Mouse (Mus musculus) embryonic facial prominence, embryonic 11.5 days (tissue): Measurements from ENCODE around the gene Smg6. TPM values are rescaled to one million over a fixed set of nuclear protein-coding genes. Genes with fewer than 3 reads are reported as not detected.

Experiments
- ATAC-seq: fragments of 200-750 bp; cut with Nextera tagmentation; replicated peaks from 2 replicates; pipeline ENCODE4 v1.8.0; 2017; ENCODE audit warnings: low read depth; ENCODE audit not compliant: insufficient number of reproducible peaks, low FRiP score, low TSS enrichment
- DNase-seq: peaks from one replicate; pipeline ENCODE4 v3.0.0-alpha.2; 2015; ENCODE audit warnings: low spot score
- H3K27ac ChIP-seq: fragments of 300-500 bp; sonication (generic); replicated peaks from 2 replicates; pipeline ENCODE4 v1.5.1; 2014; ENCODE audit warnings: mild to moderate bottlenecking, low read depth, low read length, control low read depth
- H3K27me3 ChIP-seq: fragments of 300-500 bp; sonication (generic); 2 replicates; pipeline ENCODE4 v1.6.1; 2014; ENCODE audit warnings: mild to moderate bottlenecking, low read length, moderate library complexity, mixed read lengths; ENCODE audit not compliant: control insufficient read depth, insufficient read depth
- H3K36me3 ChIP-seq: fragments of 300-500 bp; sonication (generic); replicated peaks from 2 replicates; pipeline ENCODE4 v1.6.1; 2014; ENCODE audit warnings: low read depth, mild to moderate bottlenecking, low read length, moderate library complexity, mixed read lengths; ENCODE audit not compliant: control insufficient read depth, insufficient read depth
- H3K4me1 ChIP-seq: fragments of 300-500 bp; sonication (generic); 2 replicates; pipeline ENCODE4 v1.6.1; 2014; ENCODE audit warnings: low read length, mixed read lengths; ENCODE audit not compliant: control insufficient read depth, insufficient read depth
- H3K4me2 ChIP-seq: fragments of 300-500 bp; sonication (generic); 2 replicates; pipeline ENCODE4 v1.6.1; 2014; ENCODE audit warnings: low read depth, mild to moderate bottlenecking, control low read depth, low read length, moderate library complexity
- H3K4me3 ChIP-seq: fragments of 300-500 bp; sonication (generic); 2 replicates; pipeline ENCODE4 v1.5.1; 2014; ENCODE audit warnings: low read depth, low read length, control low read depth
- H3K9ac ChIP-seq: fragments of 300-500 bp; sonication (generic); replicated peaks from 2 replicates; pipeline ENCODE4 v1.6.1; 2014; ENCODE audit warnings: mild to moderate bottlenecking, control low read depth, low read length
- H3K9me3 ChIP-seq: fragments of 300-500 bp; sonication (generic); replicated peaks from 2 replicates; pipeline ENCODE4 v1.6.1; 2016; ENCODE audit warnings: mild to moderate bottlenecking, low read length, inconsistent platforms, mixed read lengths; ENCODE audit not compliant: control insufficient read depth
- WGBS: fragments of 180-500 bp; shearing (Covaris S2); extraction: QIAGEN DNeasy Blood & Tissue Kit; methylation state at CpG from one replicate; pipeline ENCODE4 v1.1.7; 2014; 5-methylcytosine and 5-hydroxymethylcytosine counted together
- polyA plus RNA-seq: library from polyadenylated mRNA; unstranded; fragments of >200 nt; fragmentation: Nextera tagmentation; extraction: Ambion mirVana; gene quantifications from 2 replicates; pipeline ENCODE4 v1.2.1, GENCODE M21; 2014

Gene Smg6
- polyA plus RNA-seq, 1 experiment from 2014 or later: 16.8 TPM

GRCm38 (mm10) chr11:75074543-75074942 lies 148.9 kb downstream of the Smg6 start:
- H3K4me1 ChIP-seq: no peaks in the 10 kb centered on the region; the same call in 1 of the 2 replicates
- no peaks in the 10 kb centered on the region for H3K27me3 ChIP-seq
- no peak overlapping the region for H3K9ac ChIP-seq
- DNase-seq: peak; percentile 27
- H3K4me2 ChIP-seq: no peak overlapping the region
- no peaks in the 10 kb centered on the region for H3K36me3 ChIP-seq
- no peaks in the 10 kb centered on the region for H3K9me3 ChIP-seq
- ATAC-seq: no peak
- H3K27ac ChIP-seq: peak overlapping the region; percentile 48; the same call in 1 of the 2 replicates
- H3K4me3 ChIP-seq: no peak overlapping the region
- 42% methylated on average over 2 of the region's 2 CpGs for WGBS

DNA sequence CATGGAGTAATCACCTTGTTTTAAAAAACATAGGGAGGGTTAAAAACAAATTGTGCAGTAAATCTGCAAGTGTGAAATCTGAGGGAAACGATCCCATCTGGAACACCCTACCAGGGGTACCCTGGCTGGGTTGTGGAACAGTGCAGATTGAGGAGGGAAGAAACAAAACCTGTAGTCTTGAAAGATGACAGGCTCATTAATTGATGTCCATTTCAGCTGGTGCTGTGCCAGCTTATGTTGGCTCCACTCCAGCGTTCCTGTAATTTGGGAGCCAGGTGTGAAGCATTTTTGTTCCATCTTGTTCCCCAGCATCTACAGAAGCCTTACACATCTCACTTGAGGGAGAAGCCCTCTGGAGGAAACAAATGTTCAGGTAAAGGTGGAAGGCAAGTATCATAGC lies 153.0 kb downstream of the Smg6 start:
- Histone ChIP-seq H3K9me3 (no peaks in the 10 kb centered on the region), H3K4me3 (no peak overlapping the region), H3K4me2 (no peak overlapping the region), H3K27me3 (no peaks in the 10 kb centered on the region), H3K9ac (no peak overlapping the region), H3K36me3 (no peaks in the 10 kb centered on the region), H3K4me1 (no peaks in the 10 kb centered on the region; the same call in 1 of the 2 replicates), H3K27ac (no peak overlapping the region)
- DNase-seq (no peak), ATAC-seq (no peak)
- WGBS: 86% methylated on average over 2 of the region's 2 CpGs

- ATAC-seq (no peak), DNase-seq (no peak)
- no peaks in the 10 kb centered on the region for H3K27me3 ChIP-seq
- H3K9ac ChIP-seq: no peak overlapping the region
- H3K4me3 ChIP-seq: no peak overlapping the region
- WGBS: 81% methylated on average over 1 of the region's 1 CpGs
- H3K36me3 ChIP-seq: no peaks in the 10 kb centered on the region
- no peaks in the 10 kb centered on the region for H3K4me1 ChIP-seq
- no peak overlapping the region for H3K27ac ChIP-seq
- H3K4me2 ChIP-seq: no peak overlapping the region
- H3K9me3 ChIP-seq: no peaks in the 10 kb centered on the region
Observed at GRCm38 (mm10) chr11:75083031-75083430, 157.4 kb downstream of the Smg6 start.

DNA sequence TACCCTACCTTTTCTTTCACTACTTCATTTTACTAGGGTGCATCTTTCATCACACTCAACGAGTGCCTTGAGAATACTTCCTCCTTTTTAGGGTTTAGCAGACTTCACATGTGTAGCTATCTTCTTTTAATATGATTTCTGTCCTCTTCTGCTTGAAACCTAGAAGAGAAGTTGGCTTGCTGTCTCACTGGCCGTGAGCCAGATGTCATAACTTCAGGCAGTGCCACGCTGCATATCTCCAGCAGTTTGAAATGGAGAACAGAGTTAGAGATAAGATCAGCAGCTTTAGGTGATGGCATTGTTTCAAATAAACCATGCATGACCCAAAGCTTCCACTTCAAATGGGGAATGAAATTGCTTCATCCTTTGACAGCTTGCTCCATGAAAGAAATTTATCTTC lies 166.5 kb downstream of the Smg6 start:
- Histone ChIP-seq H3K9ac (no peak overlapping the region), H3K36me3 (no peaks in the 10 kb centered on the region), H3K4me3 (no peak overlapping the region), H3K9me3 (no peaks in the 10 kb centered on the region), H3K27me3 (no peaks in the 10 kb centered on the region), H3K27ac (no peak overlapping the region), H3K4me1 (no peaks in the 10 kb centered on the region), H3K4me2 (no peak overlapping the region)
- no peak for DNase-seq
- 73% methylated on average over 3 of the region's 3 CpGs for WGBS
- ATAC-seq: no peak

DNA sequence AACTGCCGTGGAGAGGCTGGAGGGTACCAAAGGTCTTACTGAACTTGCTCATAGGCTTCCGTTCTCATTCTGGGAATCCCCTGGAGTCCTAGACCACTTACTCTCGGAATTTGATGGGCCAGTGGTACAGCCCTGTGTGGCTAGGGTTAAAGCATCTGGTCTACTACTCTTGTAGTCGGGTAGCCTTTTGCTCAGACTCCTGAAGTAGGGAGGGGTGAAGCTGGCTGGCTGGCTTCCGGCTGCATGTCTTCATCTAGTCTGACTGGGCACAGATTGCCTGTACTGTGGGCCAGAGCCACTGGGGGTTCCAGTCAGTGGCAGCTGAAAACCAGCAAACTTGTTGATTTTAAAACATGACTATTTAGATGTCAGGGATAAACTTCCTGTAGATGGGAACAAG lies 167.0 kb downstream of the Smg6 start:
- Histone ChIP-seq H3K27ac (no peak overlapping the region), H3K4me3 (no peak overlapping the region), H3K9me3 (no peaks in the 10 kb centered on the region), H3K4me2 (no peak overlapping the region), H3K36me3 (no peaks in the 10 kb centered on the region), H3K4me1 (no peaks in the 10 kb centered on the region), H3K9ac (no peak overlapping the region), H3K27me3 (no peaks in the 10 kb centered on the region)
- no peak for ATAC-seq
- DNase-seq: no peak
- WGBS: 57% methylated on average over 5 of the region's 5 CpGs

GRCm38 (mm10) chr11:75094759-75095158 lies 169.1 kb downstream of the Smg6 start:
- no peak for DNase-seq
- no peaks in the 10 kb centered on the region for H3K9me3 ChIP-seq
- H3K36me3 ChIP-seq: no peaks in the 10 kb centered on the region
- 96% methylated on average over 1 of the region's 1 CpGs for WGBS
- no peaks in the 10 kb centered on the region for H3K4me1 ChIP-seq
- no peak overlapping the region for H3K4me3 ChIP-seq
- no peak overlapping the region for H3K9ac ChIP-seq
- no peaks in the 10 kb centered on the region for H3K27me3 ChIP-seq
- H3K27ac ChIP-seq: no peak overlapping the region
- no peak overlapping the region for H3K4me2 ChIP-seq
- no peak for ATAC-seq

DNA sequence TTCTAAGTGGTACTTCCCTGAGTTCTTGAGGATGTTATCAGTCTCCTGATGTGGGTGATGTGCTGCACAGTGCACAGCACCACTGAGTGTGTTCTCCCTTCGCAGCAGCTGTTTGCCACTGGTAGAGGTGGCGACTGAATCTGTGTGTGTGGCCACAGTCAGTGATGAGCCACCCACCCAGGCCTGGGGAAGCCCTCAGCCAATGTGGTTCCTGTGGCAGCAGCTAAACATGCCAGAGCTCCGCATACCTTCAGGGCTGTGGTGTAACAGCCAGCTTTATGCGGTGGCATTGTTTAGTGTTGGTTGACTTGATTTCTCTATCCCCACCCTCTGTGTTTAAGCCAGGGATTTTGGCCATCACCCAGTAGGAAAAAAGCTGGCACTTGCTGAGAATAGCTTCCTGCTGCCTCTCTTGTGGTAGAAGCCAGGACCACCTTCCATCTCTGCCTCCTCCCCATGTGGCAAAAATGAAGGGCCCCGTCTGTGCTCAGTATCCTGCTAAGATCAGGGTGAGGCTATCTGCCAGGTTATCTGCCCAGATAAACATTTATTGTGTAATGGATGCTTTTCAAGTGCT lies 177.2 kb downstream of the Smg6 start:
- Histone ChIP-seq H3K4me1 (no peaks in the 10 kb centered on the region), H3K27ac (no peak overlapping the region), H3K27me3 (no peaks in the 10 kb centered on the region), H3K9ac (no peak overlapping the region), H3K36me3 (no peaks in the 10 kb centered on the region), H3K4me3 (no peak overlapping the region), H3K4me2 (no peak overlapping the region), H3K9me3 (no peaks in the 10 kb centered on the region)
- no peak for ATAC-seq
- DNase-seq: no peak
- WGBS: 88% methylated on average over 5 of the region's 5 CpGs

DNA sequence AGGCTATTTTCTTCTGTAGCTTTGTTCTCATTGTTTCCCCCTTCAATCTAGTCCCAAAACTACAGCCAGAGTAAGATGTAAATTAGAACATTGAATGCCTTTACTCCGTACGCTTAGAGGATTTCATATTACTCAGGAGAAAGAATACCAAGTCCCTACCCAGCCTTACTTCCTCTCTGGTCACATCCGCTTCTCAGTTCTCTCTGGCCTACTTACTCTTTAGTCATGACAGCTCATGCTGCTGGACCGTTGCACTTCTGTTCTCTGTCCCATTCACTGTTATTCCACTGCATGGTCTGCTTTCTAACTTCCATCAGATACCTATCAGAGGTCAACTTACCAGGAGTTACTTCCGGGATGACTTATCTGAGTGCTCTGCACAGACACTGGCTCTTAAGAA lies 181.0 kb downstream of the Smg6 start:
- Histone ChIP-seq H3K4me1 (no peaks in the 10 kb centered on the region), H3K4me2 (no peak overlapping the region), H3K4me3 (no peak overlapping the region), H3K9me3 (no peaks in the 10 kb centered on the region), H3K27me3 (no peaks in the 10 kb centered on the region), H3K9ac (no peak overlapping the region), H3K27ac (no peak overlapping the region), H3K36me3 (no peaks in the 10 kb centered on the region; the same call in 1 of the 2 replicates)
- ATAC-seq: no peak
- DNase-seq: no peak
- WGBS: 89% methylated on average over 5 of the region's 5 CpGs
